Mouse (Mus musculus) adipocyte (in vitro differentiated cells): ENCODE data around the gene Ccdc13.

Source experiments
- DNase-seq: peaks from one replicate; pipeline ENCODE4 v3.0.0-alpha.2; 2016; ENCODE audit warnings: low spot score

Gene Ccdc13

GRCm38 (mm10) chr9:121838829-121839621 is at the start of gene Ccdc13:
TSS of gene Ccdc13 (minus strand) at chr9:121839461.
- no peak for DNase-seq

GRCm38 (mm10) chr9:121882015-121882457 is 42.8 kb upstream of the Ccdc13 start:
- no peak for DNase-seq

- DNase-seq, result no peak
Measured at GRCm38 (mm10) chr9:121881301-121881700, 42.0 kb upstream of the Ccdc13 start.

GRCm38 (mm10) chr9:121880840-121881239 is 41.6 kb upstream of the Ccdc13 start:
- peak; percentile 40 for DNase-seq

GRCm38 (mm10) chr9:121877052-121877740 is 37.9 kb upstream of the Ccdc13 start:
- peak; percentile 80 for DNase-seq

- DNase-seq, result no peak
Measured at GRCm38 (mm10) chr9:121873578-121873977, 34.3 kb upstream of the Ccdc13 start.

GRCm38 (mm10) chr9:121872062-121872683 is 32.9 kb upstream of the Ccdc13 start:
- no peak for DNase-seq

- DNase-seq, result no peak
Measured at GRCm38 (mm10) chr9:121869973-121870515, 30.8 kb upstream of the Ccdc13 start.

GRCm38 (mm10) chr9:121869432-121869831 is 30.2 kb upstream of the Ccdc13 start:
- DNase-seq, result no peak

GRCm38 (mm10) chr9:121868236-121868635 is 29.0 kb upstream of the Ccdc13 start:
- no peak for DNase-seq

- DNase-seq, result peak; percentile 76
Measured at GRCm38 (mm10) chr9:121867632-121868031, 28.4 kb upstream of the Ccdc13 start.

- DNase-seq, result no peak
Measured at GRCm38 (mm10) chr9:121865425-121866008, 26.3 kb upstream of the Ccdc13 start.

GRCm38 (mm10) chr9:121864837-121865236 is 25.6 kb upstream of the Ccdc13 start:
- no peak for DNase-seq

GRCm38 (mm10) chr9:121860921-121861320 is 21.7 kb upstream of the Ccdc13 start:
- DNase-seq, result no peak

- DNase-seq, result no peak
Measured at GRCm38 (mm10) chr9:121859345-121859744, 20.1 kb upstream of the Ccdc13 start.

GRCm38 (mm10) chr9:121858153-121858488 is 18.9 kb upstream of the Ccdc13 start, which contains the start of gene Higd1a:
TSS of gene Higd1a (minus strand) at chr9:121858362.
- no peak for DNase-seq

GRCm38 (mm10) chr9:121857474-121858152 is 18.4 kb upstream of the Ccdc13 start:
- DNase-seq, result peak; percentile 95

GRCm38 (mm10) chr9:121856649-121857416 is 17.6 kb upstream of the Ccdc13 start:
- no peak for DNase-seq

- DNase-seq, result peak; percentile 37
Measured at GRCm38 (mm10) chr9:121854246-121854645, 15.0 kb upstream of the Ccdc13 start.

GRCm38 (mm10) chr9:121847842-121848241 is 8.6 kb upstream of the Ccdc13 start:
- no peak for DNase-seq

GRCm38 (mm10) chr9:121847138-121847537 is 7.9 kb upstream of the Ccdc13 start:
- peak; percentile 74 for DNase-seq
